Mouse (Mus musculus): ENCODE measurements around the gene Crygn. TPM values are rescaled to one million over a fixed set of nuclear protein-coding genes. Genes with fewer than 3 reads are reported as not detected.

The Crygn gene
- polyA plus RNA-seq, 1 experiment from 2014 or later: 7.1 TPM

- TF ChIP-seq CTCF (IDR thresholded peaks at IDR 0.05; ENCODE audit: low read depth): no peak
- WGBS: 85% methylated on average over 1 of the region's 1 CpGs
- Histone ChIP-seq H3K27ac (peak overlapping the region; percentile 77), H3K9ac (ENCODE audit: low read depth, low read length) (no peak overlapping the region), H3K9me3 (replicated peaks; ENCODE audit: low read length) (no peaks in the 10 kb centered on the region), H3K4me1 (replicated peaks; ENCODE audit: insufficient read depth, low read length) (peaks cover 3% of the 10 kb centered on the region; the same call in 1 of the 2 replicates), H3K4me3 (replicated peaks; ENCODE audit: low read depth, low read length) (no peak overlapping the region), H3K27me3 (ENCODE audit: insufficient read depth, low read length) (no peaks in the 10 kb centered on the region), H3K36me3 (ENCODE audit: insufficient read depth, low read length) (no peaks in the 10 kb centered on the region), H3K4me2 (ENCODE audit: low read length) (no peak overlapping the region)
- DNase-seq (ENCODE audit: low spot score): no peak
- ATAC-seq (replicated peaks; ENCODE audit: low FRiP score, low read depth): no peak
These were observed 19.3 kb downstream of the Crygn start for GRCm38 (mm10) chr5:24738517-24738916.

- WGBS: 91% methylated on average over 10 of the region's 10 CpGs
- ATAC-seq (replicated peaks; ENCODE audit: low FRiP score, low read depth): no peak
These were observed 20.2 kb downstream of the Crygn start for GRCm38 (mm10) chr5:24737595-24737994.

DNA sequence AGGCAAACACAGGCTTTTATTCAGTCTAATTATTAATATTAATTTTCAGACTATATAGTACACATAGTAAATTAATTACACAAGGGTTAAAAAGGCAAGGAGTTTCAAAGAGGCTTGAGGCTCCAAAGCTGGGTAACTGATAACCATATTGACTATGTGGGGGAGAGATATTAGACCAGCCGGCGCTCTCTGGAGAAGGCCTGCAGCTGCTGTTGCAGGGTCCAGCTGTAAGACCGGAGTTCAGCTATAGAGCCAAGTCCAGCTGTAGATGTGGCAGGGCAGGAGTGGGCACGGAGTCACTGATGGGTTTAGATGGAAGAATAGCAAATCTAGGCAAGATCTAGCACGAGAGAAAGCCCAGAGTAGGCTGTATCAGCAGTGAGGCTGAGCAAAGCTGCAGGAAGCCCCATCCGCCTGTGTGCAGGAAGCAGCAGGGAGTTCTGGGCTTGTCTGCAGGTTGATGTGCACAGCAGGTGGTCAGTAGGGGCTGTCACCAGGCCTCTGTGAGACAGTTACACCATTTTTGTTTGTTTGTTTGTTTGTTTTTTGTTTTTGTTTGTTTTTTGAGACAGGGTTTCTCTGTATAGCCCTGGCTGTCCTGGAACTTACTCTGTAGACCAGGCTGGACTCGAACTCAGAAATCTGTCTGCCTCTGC lies 23.9 kb downstream of the Crygn start:
- Histone ChIP-seq H3K36me3 (ENCODE audit: insufficient read depth, low read length) (no peaks in the 10 kb centered on the region), H3K27me3 (ENCODE audit: insufficient read depth, low read length) (no peaks in the 10 kb centered on the region), H3K27ac (peak overlapping the region; percentile 79; the same call in 1 of the 2 replicates), H3K4me2 (ENCODE audit: low read length) (no peak overlapping the region), H3K4me1 (replicated peaks; ENCODE audit: insufficient read depth, low read length) (peaks cover 27% of the 10 kb centered on the region), H3K9ac (ENCODE audit: low read depth, low read length) (no peak overlapping the region), H3K9me3 (replicated peaks; ENCODE audit: low read length) (no peaks in the 10 kb centered on the region), H3K4me3 (replicated peaks; ENCODE audit: low read depth, low read length) (no peak overlapping the region)
- 41% methylated on average over 7 of the region's 7 CpGs for WGBS
- DNase-seq (ENCODE audit: low spot score) (no peak), ATAC-seq (replicated peaks; ENCODE audit: low FRiP score, low read depth) (no peak)
- no peak for TF ChIP-seq CTCF (IDR thresholded peaks at IDR 0.05; ENCODE audit: low read depth)

More at GRCm38 (mm10) chr5:24737595-24737994, 20.2 kb downstream of the Crygn start:
- Histone ChIP-seq H3K4me1 (replicated peaks; ENCODE audit: insufficient read depth, low read length) (peaks cover 7% of the 10 kb centered on the region), H3K9me3 (replicated peaks; ENCODE audit: low read length) (no peaks in the 10 kb centered on the region), H3K36me3 (ENCODE audit: insufficient read depth, low read length) (no peaks in the 10 kb centered on the region), H3K9ac (ENCODE audit: low read depth, low read length) (no peak overlapping the region), H3K27me3 (ENCODE audit: insufficient read depth, low read length) (no peaks in the 10 kb centered on the region), H3K4me2 (ENCODE audit: low read length) (no peak overlapping the region), H3K27ac (no peak overlapping the region), H3K4me3 (replicated peaks; ENCODE audit: low read depth, low read length) (no peak overlapping the region)
- no peak for TF ChIP-seq CTCF (IDR thresholded peaks at IDR 0.05; ENCODE audit: low read depth)
- no peak for DNase-seq (ENCODE audit: low spot score)

DNA sequence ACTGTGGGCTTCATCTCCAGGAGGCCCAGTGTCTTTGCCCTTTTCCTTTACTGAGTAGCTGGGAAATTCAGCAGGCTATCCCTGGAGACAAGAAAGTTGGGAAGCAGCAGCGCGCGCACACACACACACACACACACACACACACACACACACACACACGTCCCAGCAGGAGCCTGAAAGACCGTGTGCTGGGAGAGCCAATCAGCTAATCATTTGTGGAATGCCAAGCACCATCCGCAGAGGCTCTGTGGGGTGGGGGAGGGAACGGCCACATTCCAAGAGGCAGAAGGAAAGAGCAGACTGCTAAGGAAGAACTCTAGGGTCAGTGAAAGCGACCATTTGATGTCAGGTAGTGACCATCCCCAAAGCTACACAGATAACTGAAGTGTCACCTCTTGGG lies 24.7 kb downstream of the Crygn start:
- Histone ChIP-seq H3K4me1 (replicated peaks; ENCODE audit: insufficient read depth, low read length) (peaks cover 27% of the 10 kb centered on the region), H3K27me3 (ENCODE audit: insufficient read depth, low read length) (no peaks in the 10 kb centered on the region), H3K9me3 (replicated peaks; ENCODE audit: low read length) (no peaks in the 10 kb centered on the region), H3K4me3 (replicated peaks; ENCODE audit: low read depth, low read length) (no peak overlapping the region), H3K9ac (ENCODE audit: low read depth, low read length) (no peak overlapping the region), H3K4me2 (ENCODE audit: low read length) (peak overlapping the region; percentile 5; the same call in 1 of the 2 replicates), H3K36me3 (ENCODE audit: insufficient read depth, low read length) (no peaks in the 10 kb centered on the region), H3K27ac (peak overlapping the region; percentile 79; the same call in 1 of the 2 replicates)
- ATAC-seq (replicated peaks; ENCODE audit: low FRiP score, low read depth) (peak; percentile 85), DNase-seq (ENCODE audit: low spot score) (peak; percentile 92)
- TF ChIP-seq CTCF (IDR thresholded peaks at IDR 0.05; ENCODE audit: low read depth): no peak
- 19% methylated on average over 8 of the region's 8 CpGs for whole genome bisulfite sequencing

- H3K9ac ChIP-seq (ENCODE audit: low read depth, low read length): peak overlapping the region; percentile 78
- DNase-seq (ENCODE audit: low spot score): peak; percentile 56
- peaks cover 34% of the 10 kb centered on the region for H3K4me1 ChIP-seq (replicated peaks; ENCODE audit: insufficient read depth, low read length)
These were observed 26.8 kb downstream of the Crygn start for GRCm38 (mm10) chr5:24730986-24731385.

DNA sequence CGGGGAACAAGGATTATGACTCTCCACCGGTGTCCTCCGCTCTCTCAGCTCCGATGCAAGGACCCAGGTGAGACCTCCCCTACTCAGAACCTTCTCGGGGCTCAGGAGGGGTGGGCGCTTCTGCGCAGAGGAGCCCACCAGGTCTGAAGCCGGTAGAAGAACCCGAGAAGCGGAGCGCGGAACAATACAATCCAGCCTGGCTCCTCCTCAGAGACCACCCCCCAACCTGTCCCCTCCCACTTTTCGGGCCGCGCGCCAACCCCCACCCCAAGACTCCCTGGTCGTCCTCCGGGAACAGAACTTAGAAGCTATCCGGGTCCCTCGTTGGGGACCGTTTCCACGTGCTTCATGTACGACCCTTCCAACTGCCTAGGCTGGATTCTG lies 27.3 kb downstream of the Crygn start, which contains the start of gene Wdr86:
Wdr86 (minus strand) TSS at position 240 of the 384 bp plus-strand sequence.
- Histone ChIP-seq H3K9ac (ENCODE audit: low read depth, low read length) (peak within 1 kb of the TSS; percentile 78), H3K27ac (peak within 1 kb of the TSS; percentile 70), H3K9me3 (replicated peaks; ENCODE audit: low read length) (no peaks in the 10 kb centered on the region), H3K4me1 (replicated peaks; ENCODE audit: insufficient read depth, low read length) (peaks cover 38% of the 10 kb centered on the region), H3K4me3 (replicated peaks; ENCODE audit: low read depth, low read length) (peak within 1 kb of the TSS; percentile 61), H3K4me2 (ENCODE audit: low read length) (peak within 1 kb of the TSS; percentile 94), H3K36me3 (ENCODE audit: insufficient read depth, low read length) (no peaks in the 10 kb centered on the region), H3K27me3 (ENCODE audit: insufficient read depth, low read length) (no peaks in the 10 kb centered on the region)
- peak; percentile 66 for DNase-seq (ENCODE audit: low spot score)
- TF ChIP-seq CTCF (IDR thresholded peaks at IDR 0.05; ENCODE audit: low read depth): no peak
- no peak; the same call in 1 of the 2 replicates for ATAC-seq (replicated peaks; ENCODE audit: low FRiP score, low read depth)
- WGBS: under 1% methylated on average over 23 of the region's 23 CpGs

More at GRCm38 (mm10) chr5:24730986-24731385, 26.8 kb downstream of the Crygn start:
- peak overlapping the region; percentile 61 for H3K4me3 ChIP-seq (replicated peaks; ENCODE audit: low read depth, low read length)
- no peak; the same call in 1 of the 2 replicates for ATAC-seq (replicated peaks; ENCODE audit: low FRiP score, low read depth)
- TF ChIP-seq CTCF (IDR thresholded peaks at IDR 0.05; ENCODE audit: low read depth): no peak
- H3K9me3 ChIP-seq (replicated peaks; ENCODE audit: low read length): no peaks in the 10 kb centered on the region
- H3K27ac ChIP-seq: peak overlapping the region; percentile 70
- peak overlapping the region; percentile 94 for H3K4me2 ChIP-seq (ENCODE audit: low read length)
- H3K36me3 ChIP-seq (ENCODE audit: insufficient read depth, low read length): no peaks in the 10 kb centered on the region
- H3K27me3 ChIP-seq (ENCODE audit: insufficient read depth, low read length): no peaks in the 10 kb centered on the region
- WGBS: 2% methylated on average over 15 of the region's 15 CpGs

Data from kidney, postnatal 0 days (tissue).